Mouse (Mus musculus) kidney, embryonic 15.5 days (tissue): Measurements from ENCODE around the gene Gsc2. TPM values are rescaled to one million over a fixed set of nuclear protein-coding genes. Genes with fewer than 3 reads are reported as not detected.
"Not testable (repeated sequence)": the region's sequence is repeated elsewhere in the genome, so short reads cannot be mapped to it uniquely, and the experiment has no call there.

ENCODE experiments used
- ATAC-seq: fragments of 200-750 bp; cut with Nextera tagmentation; replicated peaks from 2 replicates; pipeline ENCODE4 v1.8.0; 2017; ENCODE audit warnings: moderate TSS enrichment; ENCODE audit not compliant: low FRiP score
- H3K27ac ChIP-seq: fragments of 300-500 bp; sonication (generic); 2 replicates; pipeline ENCODE4 v1.5.1; 2015; ENCODE audit warnings: mild to moderate bottlenecking, inconsistent platforms
- H3K27me3 ChIP-seq: fragments of 300-500 bp; sonication (generic); 2 replicates; pipeline ENCODE4 v1.6.1; 2015; ENCODE audit warnings: inconsistent platforms
- H3K36me3 ChIP-seq: fragments of 300-500 bp; sonication (generic); 2 replicates; pipeline ENCODE4 v1.6.1; 2015; ENCODE audit warnings: inconsistent platforms
- H3K4me1 ChIP-seq: fragments of 300-500 bp; sonication (generic); 2 replicates; pipeline ENCODE4 v1.6.1; 2015; ENCODE audit warnings: inconsistent platforms
- H3K4me2 ChIP-seq: fragments of 300-500 bp; sonication (generic); 2 replicates; pipeline ENCODE4 v1.6.1; 2015; ENCODE audit warnings: moderate library complexity, mild to moderate bottlenecking, inconsistent platforms
- H3K4me3 ChIP-seq: fragments of 300-500 bp; sonication (generic); replicated peaks from 2 replicates; pipeline ENCODE4 v1.5.1; 2015; ENCODE audit warnings: mild to moderate bottlenecking, inconsistent platforms
- H3K9ac ChIP-seq: fragments of 300-500 bp; sonication (generic); 2 replicates; pipeline ENCODE4 v1.6.1; 2015; ENCODE audit warnings: mild to moderate bottlenecking, inconsistent platforms
- H3K9me3 ChIP-seq: fragments of 300-500 bp; sonication (generic); replicated peaks from 2 replicates; pipeline ENCODE4 v1.6.1; 2016; ENCODE audit warnings: inconsistent platforms
- WGBS: fragments of 180-500 bp; shearing (Covaris S2); methylation state at CpG from one replicate; pipeline ENCODE4 v1.1.7; 2015; ENCODE audit warnings: mixed read lengths; 5-methylcytosine and 5-hydroxymethylcytosine counted together
- polyA plus RNA-seq: library from polyadenylated mRNA; unstranded; fragments of >200 nt; fragmentation: Nextera tagmentation; extraction: Ambion mirVana; gene quantifications from 2 replicates; pipeline ENCODE4 v1.2.1, GENCODE M21; 2015

Gsc2 gene
- polyA plus RNA-seq, result not detected in 2 replicates

DNA sequence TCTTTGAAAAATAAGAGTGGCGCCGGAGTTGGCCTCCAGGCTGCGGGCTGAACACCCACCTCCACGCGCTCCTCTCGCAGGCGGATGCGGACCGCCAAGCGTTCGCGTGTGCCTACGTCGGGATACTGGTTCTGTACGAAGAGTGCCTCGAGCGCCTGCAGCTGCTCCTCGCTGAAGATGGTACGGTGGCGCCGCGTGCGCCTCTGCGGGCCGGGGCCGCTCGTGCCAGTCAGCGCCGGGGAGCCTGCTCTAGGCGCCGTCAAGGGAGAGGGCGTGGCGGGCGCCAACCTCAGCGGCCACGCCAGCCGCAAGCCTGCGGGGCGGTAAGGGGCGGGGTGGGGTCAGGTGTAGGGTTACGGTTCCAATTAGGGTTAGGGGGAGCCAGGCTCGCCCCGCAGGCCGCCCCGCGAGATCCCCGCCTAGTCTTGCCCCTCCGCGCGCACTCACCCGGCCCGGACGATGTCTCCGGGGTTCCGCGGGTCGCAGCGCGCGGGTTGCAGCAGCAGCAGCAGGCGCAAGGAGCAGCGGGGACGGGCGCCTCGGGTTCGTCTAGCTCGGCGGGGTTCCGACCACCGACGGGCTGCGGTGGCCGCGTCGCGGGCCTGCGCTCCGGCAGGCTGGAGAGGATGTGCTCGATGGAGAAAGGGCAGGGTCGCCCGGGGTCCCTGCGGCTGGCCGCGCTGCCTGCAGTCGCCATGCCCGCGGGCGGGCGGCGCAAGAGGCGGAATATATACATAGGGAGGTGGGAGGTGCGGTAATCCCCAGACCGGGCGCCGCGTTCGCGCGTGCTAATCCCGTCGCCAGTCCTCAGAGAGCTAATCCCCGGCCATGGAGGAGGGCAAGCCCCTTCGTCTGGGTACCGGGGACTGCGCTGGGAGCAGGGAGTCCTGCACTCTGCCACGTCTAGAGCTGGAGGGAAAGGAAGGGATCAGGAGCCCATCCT lies at the start of gene Gsc2:
Gene Gsc2, minus strand, starts transcription at position 753 of the 943 bp plus-strand sequence.
- H3K9ac ChIP-seq, result peak within 1 kb of the TSS; percentile 11
- peaks cover 79% of the 10 kb centered on the region for H3K27me3 ChIP-seq
- peaks cover 23% of the 10 kb centered on the region for H3K4me1 ChIP-seq
- no peak within 1 kb of the TSS for H3K27ac ChIP-seq
- H3K4me2 ChIP-seq, result peak within 1 kb of the TSS; percentile 63
- WGBS, result under 1% methylated on average over 105 of the region's 106 CpGs
- ATAC-seq, result no peak
- H3K36me3 ChIP-seq, result no peaks in the 10 kb centered on the region
- H3K9me3 ChIP-seq, result 0 out of 2 replicates have a peak, but pooled peaks cover 3% of the 10 kb centered on the region
- H3K4me3 ChIP-seq, result peak within 1 kb of the TSS; percentile 44

DNA sequence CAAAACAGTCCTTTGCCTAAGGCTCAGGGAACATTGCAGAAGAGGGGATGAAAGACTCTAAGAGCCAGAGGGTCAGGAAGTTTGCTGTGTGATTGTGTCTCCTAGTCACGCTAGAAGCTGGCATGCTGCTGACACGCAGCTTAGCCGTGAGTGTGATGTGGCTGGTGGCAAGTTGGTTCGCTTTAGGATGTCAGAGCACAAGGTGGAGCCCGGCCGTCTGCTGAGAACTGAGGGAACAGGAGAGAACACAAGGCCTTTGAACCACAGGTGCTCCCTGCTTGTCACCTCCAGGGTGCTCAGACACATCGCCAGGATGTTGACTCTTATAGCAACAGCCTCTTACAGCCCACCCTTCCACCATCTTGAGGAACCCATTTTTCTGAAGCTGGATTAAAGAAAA lies 47.2 kb upstream of the Gsc2 start:
- Histone ChIP-seq H3K4me3 (no peak overlapping the region), H3K9ac (no peak overlapping the region), H3K27ac (no peak overlapping the region), H3K4me1 (no peaks in the 10 kb centered on the region), H3K4me2 (no peak overlapping the region), H3K9me3 (no peaks in the 10 kb centered on the region), H3K27me3 (no peaks in the 10 kb centered on the region), H3K36me3 (no peaks in the 10 kb centered on the region)
- ATAC-seq, result no peak
- 80% methylated on average over 7 of the region's 7 CpGs for WGBS

DNA sequence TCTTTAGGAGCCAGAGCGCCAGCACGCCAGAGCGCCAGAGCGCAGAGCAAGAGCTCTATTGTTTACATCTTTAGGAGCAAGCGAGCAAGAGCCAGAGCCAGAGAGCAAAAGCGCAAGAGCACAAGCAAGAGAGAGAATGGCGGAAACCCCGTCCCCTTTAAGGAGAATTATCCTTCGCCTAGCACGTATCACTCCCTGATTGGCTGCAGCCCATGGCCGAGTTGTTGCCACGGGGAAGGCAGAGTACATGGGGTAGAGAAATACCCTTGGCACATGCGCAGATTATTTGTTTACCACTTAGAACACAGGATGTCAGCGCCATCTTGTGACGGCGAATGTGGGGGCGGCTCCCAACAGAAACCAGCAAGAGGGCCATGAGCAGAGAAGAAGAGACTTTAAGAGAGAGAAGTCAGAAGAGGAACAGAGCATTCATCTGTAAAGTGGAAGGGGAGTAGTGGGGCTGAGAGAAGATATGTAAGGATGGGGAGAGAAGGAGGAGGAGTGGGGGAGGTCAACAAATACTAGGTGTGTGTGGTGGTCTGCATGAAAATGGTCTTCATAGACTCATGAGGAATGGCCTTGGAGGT lies 41.3 kb upstream of the Gsc2 start:
- H3K27ac ChIP-seq, ATAC-seq, H3K27me3 ChIP-seq, H3K9ac ChIP-seq, H3K9me3 ChIP-seq, H3K36me3 ChIP-seq, H3K4me2 ChIP-seq, H3K4me1 ChIP-seq, H3K4me3 ChIP-seq: not testable (repeated sequence)
- 95% methylated on average over 17 of the region's 17 CpGs for WGBS

DNA sequence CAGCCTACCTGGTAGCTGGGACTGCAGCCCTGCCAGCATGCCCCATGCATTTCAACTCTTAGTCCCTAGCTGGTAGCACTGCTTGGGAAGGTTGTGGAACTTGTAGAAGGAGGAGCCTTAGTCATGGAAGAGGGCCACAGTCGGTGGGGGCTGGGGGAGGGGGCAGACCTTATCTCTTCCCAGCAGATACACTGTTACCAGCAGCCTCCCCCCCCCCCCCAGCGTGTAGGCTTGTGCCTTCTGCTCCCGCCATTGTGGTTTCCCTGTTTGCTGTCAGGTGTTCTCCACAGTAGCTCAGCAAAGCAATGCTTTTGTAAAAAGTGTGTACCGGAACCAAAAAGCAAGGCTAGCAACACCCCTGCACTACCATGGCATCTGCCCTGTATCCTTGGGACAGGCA lies 36.8 kb upstream of the Gsc2 start:
- no peak for ATAC-seq
- no peak overlapping the region for H3K27ac ChIP-seq
- no peak overlapping the region for H3K4me2 ChIP-seq
- H3K4me1 ChIP-seq, result no peaks in the 10 kb centered on the region
- H3K9me3 ChIP-seq, result no peaks in the 10 kb centered on the region
- H3K27me3 ChIP-seq, result no peaks in the 10 kb centered on the region
- 93% methylated on average over 3 of the region's 4 CpGs for WGBS
- no peaks in the 10 kb centered on the region for H3K36me3 ChIP-seq
- H3K9ac ChIP-seq, result no peak overlapping the region
- no peak overlapping the region for H3K4me3 ChIP-seq

DNA sequence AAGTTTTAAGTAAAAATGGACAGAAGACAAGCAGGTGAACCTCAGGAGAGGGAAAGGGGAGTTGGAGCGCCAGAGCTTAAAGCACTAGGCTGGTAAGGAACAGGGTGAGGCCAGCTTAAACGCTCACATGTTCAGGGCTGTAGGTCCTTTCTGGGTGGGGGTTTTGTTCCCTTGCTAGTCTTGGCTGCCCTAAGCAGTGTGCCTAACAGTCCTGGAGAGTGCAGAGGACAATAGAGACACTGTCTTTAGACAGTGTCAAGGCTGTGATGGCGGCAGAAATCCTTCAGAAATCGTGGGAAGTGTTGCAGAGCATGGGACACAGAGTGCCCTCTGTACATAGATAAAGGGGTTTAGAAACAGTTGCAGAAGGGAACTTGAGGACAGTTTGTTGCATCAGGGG lies 35.2 kb upstream of the Gsc2 start:
- 78% methylated on average over 4 of the region's 4 CpGs for WGBS
- no peak for ATAC-seq
- H3K36me3 ChIP-seq, result no peaks in the 10 kb centered on the region

DNA sequence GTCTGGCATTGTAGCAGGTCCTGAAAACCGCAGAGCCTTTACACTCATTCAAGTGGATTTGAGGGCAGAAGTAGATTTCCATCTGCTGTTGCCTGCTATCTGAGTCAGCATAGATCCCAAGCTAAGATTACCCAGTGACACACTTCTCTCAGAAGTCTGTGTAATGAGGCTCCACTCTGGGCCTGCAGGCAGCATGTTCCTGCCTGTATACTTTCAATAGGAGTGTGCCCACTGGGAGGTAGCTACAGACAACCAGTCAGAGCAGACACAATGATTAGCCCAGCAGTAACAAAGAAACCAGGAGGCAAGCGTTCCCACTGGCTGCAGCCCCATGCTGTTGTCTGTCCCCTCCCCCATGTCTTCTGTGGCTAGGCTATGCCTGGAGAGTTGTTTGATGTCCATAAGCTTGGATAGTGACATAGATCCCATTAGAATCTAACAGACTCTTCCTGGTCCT lies 34.6 kb upstream of the Gsc2 start:
- no peak for ATAC-seq
- H3K4me3 ChIP-seq, result no peak overlapping the region
- no peaks in the 10 kb centered on the region for H3K9me3 ChIP-seq
- H3K9ac ChIP-seq, result no peak overlapping the region
- H3K27ac ChIP-seq, result no peak overlapping the region
- H3K27me3 ChIP-seq, result no peaks in the 10 kb centered on the region
- no peaks in the 10 kb centered on the region for H3K36me3 ChIP-seq
- 40% methylated on average over 2 of the region's 2 CpGs for WGBS
- H3K4me2 ChIP-seq, result no peak overlapping the region
- H3K4me1 ChIP-seq, result 0 out of 2 replicates have a peak, but pooled peaks cover 5% of the 10 kb centered on the region

More for the DNA sequence above, 35.2 kb upstream of the Gsc2 start:
- Histone ChIP-seq H3K4me3 (no peak overlapping the region), H3K27ac (no peak overlapping the region), H3K27me3 (no peaks in the 10 kb centered on the region), H3K4me1 (0 out of 2 replicates have a peak, but pooled peaks cover 5% of the 10 kb centered on the region), H3K9ac (no peak overlapping the region), H3K9me3 (no peaks in the 10 kb centered on the region), H3K4me2 (no peak overlapping the region)

DNA sequence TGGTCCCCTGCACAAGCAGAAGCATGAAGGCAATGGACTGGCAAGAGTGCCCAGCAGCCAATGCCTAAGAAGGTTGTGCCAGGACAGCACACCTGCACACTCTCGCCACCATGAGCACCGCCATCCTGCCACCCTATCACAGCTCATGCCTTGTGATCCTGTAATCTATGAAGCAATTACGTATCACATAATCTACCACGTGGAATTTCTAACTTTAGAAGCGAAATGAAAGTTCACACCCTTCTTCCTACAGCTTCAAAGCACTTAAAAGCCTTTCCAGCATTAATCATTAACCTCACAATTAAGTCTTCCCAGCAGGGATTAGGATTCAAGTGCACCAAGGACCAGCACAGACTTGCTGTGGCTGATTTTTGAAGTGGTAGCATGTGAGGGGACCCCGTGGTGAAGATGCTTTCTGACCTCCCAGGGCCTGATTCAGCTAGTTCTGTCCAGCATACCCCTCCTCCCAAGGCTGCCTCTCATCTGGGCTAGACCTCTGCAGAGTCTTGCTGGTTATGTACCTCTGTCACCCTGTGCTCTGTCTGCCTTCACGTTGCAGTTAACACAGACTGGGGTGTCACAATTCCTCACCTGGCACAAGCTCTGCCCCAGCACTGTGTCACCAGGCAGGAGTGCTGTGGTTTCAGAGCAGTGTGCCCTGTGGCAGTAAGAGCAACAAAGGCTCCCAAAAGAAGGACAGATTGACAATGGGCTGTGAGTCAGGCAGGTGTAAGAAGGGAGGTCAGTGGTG lies 30.4 kb upstream of the Gsc2 start:
- ATAC-seq, result peak; percentile 92
- no peaks in the 10 kb centered on the region for H3K27me3 ChIP-seq
- peak overlapping the region; percentile 71 for H3K27ac ChIP-seq
- no peaks in the 10 kb centered on the region for H3K36me3 ChIP-seq
- no peak overlapping the region for H3K4me3 ChIP-seq
- H3K4me2 ChIP-seq, result 0 out of 2 replicates have a peak overlapping the region, but pooled peaks have one; percentile 19
- H3K9me3 ChIP-seq, result no peaks in the 10 kb centered on the region
- H3K4me1 ChIP-seq, result 0 out of 2 replicates have a peak, but pooled peaks cover 5% of the 10 kb centered on the region
- no peak overlapping the region for H3K9ac ChIP-seq
- 42% methylated on average over 7 of the region's 7 CpGs for WGBS

DNA sequence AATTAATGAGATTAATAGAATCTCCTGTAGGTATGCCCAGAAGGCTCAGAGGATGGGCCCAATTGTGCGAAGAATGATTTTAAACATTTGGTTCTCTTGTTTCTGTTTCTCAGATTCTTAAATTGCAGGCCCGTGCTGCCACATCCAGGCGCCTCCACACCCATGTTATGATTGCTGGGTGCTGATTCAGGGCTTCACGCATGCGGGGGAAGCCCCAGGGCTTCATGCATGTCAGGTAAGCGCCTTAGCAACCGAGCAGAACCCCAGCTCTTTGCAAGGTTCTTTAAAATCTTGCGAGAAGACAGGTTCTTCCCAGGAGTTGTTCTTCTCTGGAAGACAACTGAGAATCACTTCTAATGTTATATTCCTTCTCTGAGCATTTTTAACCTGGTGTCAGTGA lies 28.6 kb upstream of the Gsc2 start:
- Histone ChIP-seq H3K36me3 (no peaks in the 10 kb centered on the region), H3K27me3 (no peaks in the 10 kb centered on the region), H3K4me2 (no peak overlapping the region), H3K27ac (no peak overlapping the region), H3K9me3 (no peaks in the 10 kb centered on the region), H3K4me3 (no peak overlapping the region), H3K9ac (no peak overlapping the region), H3K4me1 (peaks cover 11% of the 10 kb centered on the region; the same call in 1 of the 2 replicates)
- 63% methylated on average over 8 of the region's 8 CpGs for WGBS
- ATAC-seq, result no peak

DNA sequence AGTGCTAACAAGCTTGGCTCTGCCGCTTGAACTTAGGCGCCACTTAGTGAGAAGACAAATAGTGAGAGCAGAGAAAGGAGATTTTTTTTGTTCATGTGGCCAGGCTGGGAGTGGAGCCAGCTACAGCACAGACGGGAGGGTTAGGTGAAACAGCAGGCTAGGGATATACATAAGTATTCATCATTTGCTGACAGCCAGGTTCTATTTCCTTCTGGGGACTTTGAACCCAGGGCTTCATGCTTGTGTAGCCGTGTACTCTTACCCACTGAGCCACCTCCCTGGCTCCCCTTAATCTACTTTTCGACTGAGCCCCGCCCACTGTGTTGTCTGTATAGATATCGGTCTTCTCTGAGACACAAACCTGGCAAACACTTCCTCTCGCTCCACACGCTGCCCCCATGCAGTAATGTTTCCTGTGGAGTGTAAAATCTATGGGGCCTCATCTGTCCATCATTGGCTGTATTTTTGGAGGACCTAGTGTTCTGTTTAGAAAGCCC lies 24.4 kb upstream of the Gsc2 start:
- H3K36me3 ChIP-seq, result no peaks in the 10 kb centered on the region
- H3K4me1 ChIP-seq, result peaks cover 6% of the 10 kb centered on the region; the same call in 1 of the 2 replicates
- no peak overlapping the region for H3K4me3 ChIP-seq
- H3K9ac ChIP-seq, result no peak overlapping the region
- no peaks in the 10 kb centered on the region for H3K9me3 ChIP-seq
- H3K27me3 ChIP-seq, result peaks cover 19% of the 10 kb centered on the region; the same call in 1 of the 2 replicates
- WGBS, result 55% methylated on average over 9 of the region's 9 CpGs
- no peak; the same call in 1 of the 2 replicates for ATAC-seq
- H3K4me2 ChIP-seq, result no peak overlapping the region
- no peak overlapping the region for H3K27ac ChIP-seq

DNA sequence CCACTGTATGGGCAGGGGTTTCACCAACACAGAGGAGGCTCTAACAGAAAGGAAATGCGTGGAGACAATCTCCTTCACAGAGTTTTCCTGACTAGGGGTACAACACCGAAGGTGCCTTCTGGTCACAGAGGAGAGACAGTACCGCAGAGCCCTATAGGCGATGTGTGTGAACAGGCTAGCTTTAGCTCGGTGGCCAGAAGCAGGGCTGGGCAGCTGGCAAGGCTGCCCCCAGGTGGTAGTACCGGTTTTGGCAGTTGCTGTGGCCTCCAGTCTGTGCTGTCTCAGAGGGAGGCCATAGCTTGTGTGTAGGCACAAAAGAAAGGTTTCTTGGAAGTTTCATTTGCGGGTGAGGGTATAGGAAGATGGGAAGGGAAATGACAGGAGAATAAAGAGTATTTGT lies 24.0 kb upstream of the Gsc2 start:
- H3K36me3 ChIP-seq, result no peaks in the 10 kb centered on the region
- H3K4me1 ChIP-seq, result peaks cover 6% of the 10 kb centered on the region; the same call in 1 of the 2 replicates
- no peak overlapping the region for H3K4me2 ChIP-seq
- H3K27me3 ChIP-seq, result peaks cover 19% of the 10 kb centered on the region; the same call in 1 of the 2 replicates
- ATAC-seq, result peak; percentile 88
- no peak overlapping the region for H3K9ac ChIP-seq
- 15% methylated on average over 7 of the region's 7 CpGs for WGBS
- no peaks in the 10 kb centered on the region for H3K9me3 ChIP-seq
- H3K27ac ChIP-seq, result no peak overlapping the region
- H3K4me3 ChIP-seq, result no peak overlapping the region

DNA sequence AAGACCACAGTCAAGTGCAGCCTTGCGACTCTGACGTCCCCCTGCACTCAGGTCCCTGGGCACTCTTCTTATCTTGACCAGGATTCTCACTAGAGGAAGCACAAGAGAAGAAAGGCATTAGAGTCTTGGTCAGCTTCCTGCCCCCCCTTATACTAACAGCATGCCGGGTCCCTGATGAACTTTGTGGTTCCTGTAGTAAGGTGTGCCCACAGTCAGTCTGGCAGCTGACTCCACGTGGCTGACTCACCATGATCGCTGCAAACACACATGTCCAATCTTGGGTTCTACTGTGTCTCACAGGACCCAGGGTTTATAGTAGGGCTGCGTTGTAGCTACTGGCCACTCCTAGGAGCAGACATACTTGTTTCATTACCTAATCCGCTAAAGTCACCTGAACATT lies 23.3 kb upstream of the Gsc2 start:
- no peak overlapping the region for H3K27ac ChIP-seq
- no peaks in the 10 kb centered on the region for H3K9me3 ChIP-seq
- H3K4me1 ChIP-seq, result peaks cover 6% of the 10 kb centered on the region; the same call in 1 of the 2 replicates
- no peak overlapping the region for H3K4me3 ChIP-seq
- ATAC-seq, result no peak
- H3K27me3 ChIP-seq, result peaks cover 19% of the 10 kb centered on the region; the same call in 1 of the 2 replicates
- no peaks in the 10 kb centered on the region for H3K36me3 ChIP-seq
- H3K9ac ChIP-seq, result no peak overlapping the region
- H3K4me2 ChIP-seq, result no peak overlapping the region
- 75% methylated on average over 7 of the region's 7 CpGs for WGBS
